Mouse (Mus musculus): Measurements from ENCODE around the gene Bcl9.

- peak; percentile 51 for TF ChIP-seq CTCF (IDR thresholded peaks at IDR 0.05; ENCODE audit: low read depth)
- no peak for TF ChIP-seq EP300 (optimal IDR thresholded peaks at IDR 0.05)
Observed at GRCm38 (mm10) chr3:97230631-97231404, 66.9 kb downstream of the Bcl9 start.
